ENCODE assay signal across 25 mouse cellular contexts in the genomic region with DNA sequence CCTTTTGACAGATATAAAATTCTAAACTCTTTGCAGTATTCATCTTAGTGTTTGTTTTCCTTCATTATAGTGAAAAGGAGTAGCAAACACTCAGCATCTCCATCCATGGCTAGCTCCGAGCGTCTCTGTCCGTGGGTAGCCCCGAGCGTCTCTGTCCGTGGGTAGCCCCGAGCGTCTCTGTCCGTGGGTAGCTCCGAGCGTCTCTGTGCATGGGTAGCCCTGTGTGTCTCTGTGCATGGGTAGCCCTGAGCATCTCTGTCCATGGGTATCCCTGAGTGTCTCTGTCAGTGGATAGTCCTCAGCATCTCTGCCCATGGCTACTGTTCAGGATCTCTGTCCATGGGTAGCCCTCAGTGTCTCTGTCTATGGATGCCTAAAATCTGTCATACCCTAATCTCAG.
DNase-seq lines count a peak whose midpoint lies in the region; ATAC-seq and TF ChIP-seq lines count a peak whose summit lies in the region.
"Had no signal": no experiment of that assay in that cellular context is flagged by ENCODE, and none has a peak within 500 bp of the region (broad histone marks: within the 10 kb centered on the region; RNA-seq: fewer than 3 reads in every experiment).

No protein-coding gene starts in this region.

- no peak for DNase-seq in heart, adult 2 months
- DNase-seq in heart, postnatal 14 days = no peak
- no peak for DNase-seq in hindbrain, embryonic 11.5 days (ENCODE audit: low spot score)
- DNase-seq: adrenal gland, adult 8-10 months; cerebellum, adult 9-11 months; embryo, embryonic 11 days; gastrocnemius, postnatal 10 days; heart, postnatal 36 days; kidney, adult 9 months; kidney, postnatal 10 days; lung, adult 18-20 months; lung, postnatal 10 days; right cerebral cortex, adult 18-20 months; spleen, adult 18-20 months had no signal

- 93% methylated on average over 11 of the region's 11 CpGs for WGBS in forebrain, embryonic 13.5 days
- 98% methylated on average over 11 of the region's 11 CpGs for WGBS in forebrain, embryonic 12.5 days
- WGBS in heart, adult 2 months = 95% methylated on average over 11 of the region's 11 CpGs
- 92% methylated on average over 11 of the region's 11 CpGs for WGBS in hindbrain, embryonic 16.5 days
- 97% methylated on average over 11 of the region's 11 CpGs for WGBS in hindbrain, embryonic 11.5 days
- WGBS in neural tube, embryonic 13.5 days = 91% methylated on average over 11 of the region's 11 CpGs
- WGBS in neural tube, embryonic 15.5 days = 91% methylated on average over 11 of the region's 11 CpGs

- ATAC-seq in forebrain, embryonic 13.5 days = no peak
- ATAC-seq in forebrain, embryonic 12.5 days (ENCODE audit: low FRiP score) = no peak
- no peak for ATAC-seq in hindbrain, embryonic 16.5 days
- no peak for ATAC-seq in hindbrain, embryonic 11.5 days (ENCODE audit: low FRiP score)
- no peak for ATAC-seq in neural tube, embryonic 13.5 days (ENCODE audit: low read depth)
- ATAC-seq in neural tube, embryonic 15.5 days (ENCODE audit: low FRiP score) = no peak
- ATAC-seq: intestine, postnatal 0 days; midbrain, embryonic 13.5 days had no signal

- H3K4me1 ChIP-seq in forebrain, embryonic 13.5 days = peaks cover 74% of the 10 kb centered on the region
- peaks cover 25% of the 10 kb centered on the region for H3K4me1 ChIP-seq in forebrain, embryonic 12.5 days
- peaks cover 14% of the 10 kb centered on the region for H3K4me1 ChIP-seq in heart, adult 2 months (ENCODE audit: control insufficient read depth, insufficient read depth, low read length)
- peaks cover 21% of the 10 kb centered on the region for H3K4me1 ChIP-seq in hindbrain, embryonic 16.5 days (ENCODE audit: control insufficient read depth, insufficient read depth, low read depth, low read length)
- no peaks in the 10 kb centered on the region for H3K4me1 ChIP-seq in hindbrain, embryonic 11.5 days (replicated peaks; ENCODE audit: control insufficient read depth, insufficient read depth, low read length)
- peaks cover 56% of the 10 kb centered on the region for H3K4me1 ChIP-seq in neural tube, embryonic 13.5 days (replicated peaks)
- peaks cover 28% of the 10 kb centered on the region for H3K4me1 ChIP-seq in neural tube, embryonic 15.5 days

- peaks cover 9% of the 10 kb centered on the region for H3K79me2 ChIP-seq in heart, adult 2 months (replicated peaks; ENCODE audit: control insufficient read depth, insufficient read depth, low read length)

- no peak for TF ChIP-seq EP300 in heart, adult 2 months (IDR thresholded peaks at IDR 0.05; ENCODE audit: insufficient read depth, low read depth, low read length)

- TF ChIP-seq CTCF in heart, adult 2 months (IDR thresholded peaks at IDR 0.05) = no peak

- TF ChIP-seq POLR2A in heart, adult 2 months (IDR thresholded peaks at IDR 0.05; ENCODE audit: insufficient read depth, low read depth, low read length) = no peak

- H3K4me2 ChIP-seq in forebrain, embryonic 13.5 days = no peak overlapping the region
- H3K4me2 ChIP-seq in forebrain, embryonic 12.5 days = no peak overlapping the region
- no peak overlapping the region for H3K4me2 ChIP-seq in hindbrain, embryonic 16.5 days (ENCODE audit: low read length)
- H3K4me2 ChIP-seq in hindbrain, embryonic 11.5 days (replicated peaks; ENCODE audit: low read depth, low read length) = no peak overlapping the region
- H3K4me2 ChIP-seq in neural tube, embryonic 13.5 days = no peak overlapping the region
- H3K4me2 ChIP-seq in neural tube, embryonic 15.5 days = no peak overlapping the region
- H3K4me2 ChIP-seq: embryonic facial prominence, embryonic 12.5 days; heart, embryonic 12.5 days; liver, embryonic 11.5 days; midbrain, embryonic 13.5 days had no signal

- no peaks in the 10 kb centered on the region for H3K9me3 ChIP-seq in forebrain, embryonic 13.5 days (replicated peaks)
- H3K9me3 ChIP-seq in forebrain, embryonic 12.5 days = no peaks in the 10 kb centered on the region
- H3K9me3 ChIP-seq in hindbrain, embryonic 16.5 days (ENCODE audit: control insufficient read depth, low read length) = no peaks in the 10 kb centered on the region
- H3K9me3 ChIP-seq in hindbrain, embryonic 11.5 days (ENCODE audit: control insufficient read depth, low read length) = no peaks in the 10 kb centered on the region
- no peaks in the 10 kb centered on the region for H3K9me3 ChIP-seq in neural tube, embryonic 13.5 days
- no peaks in the 10 kb centered on the region for H3K9me3 ChIP-seq in neural tube, embryonic 15.5 days (replicated peaks)
- H3K9me3 ChIP-seq: embryonic facial prominence, embryonic 12.5 days; heart, embryonic 12.5 days; midbrain, embryonic 13.5 days had no signal

- intact Hi-C loops in heart, adult 2 months (cut with DNase I) = no loop called here
- intact Hi-C loops in heart, postnatal 14 days (cut with DNase I) = no loop called here

- H3K9ac ChIP-seq in forebrain, embryonic 13.5 days = no peak overlapping the region
- no peak overlapping the region for H3K9ac ChIP-seq in forebrain, embryonic 12.5 days
- no peak overlapping the region for H3K9ac ChIP-seq in heart, adult 2 months (ENCODE audit: low read depth, low read length)
- H3K9ac ChIP-seq in hindbrain, embryonic 16.5 days (ENCODE audit: low read depth, low read length) = no peak overlapping the region
- no peak overlapping the region for H3K9ac ChIP-seq in hindbrain, embryonic 11.5 days (ENCODE audit: low read depth, low read length)
- H3K9ac ChIP-seq in neural tube, embryonic 13.5 days = 0 out of 2 replicates have a peak overlapping the region, but pooled peaks have one; percentile 38
- no peak overlapping the region for H3K9ac ChIP-seq in neural tube, embryonic 15.5 days (replicated peaks)
- H3K9ac ChIP-seq: embryonic facial prominence, embryonic 12.5 days; heart, embryonic 12.5 days; midbrain, embryonic 13.5 days had no signal

- H3K4me3 ChIP-seq in forebrain, embryonic 13.5 days = no peak overlapping the region
- H3K4me3 ChIP-seq in forebrain, embryonic 12.5 days (replicated peaks) = no peak overlapping the region
- H3K4me3 ChIP-seq in heart, adult 2 months = no peak overlapping the region
- no peak overlapping the region for H3K4me3 ChIP-seq in hindbrain, embryonic 16.5 days (ENCODE audit: low read length)
- no peak overlapping the region for H3K4me3 ChIP-seq in hindbrain, embryonic 11.5 days (ENCODE audit: low read depth, low read length)
- H3K4me3 ChIP-seq in neural tube, embryonic 13.5 days = no peak overlapping the region
- no peak overlapping the region for H3K4me3 ChIP-seq in neural tube, embryonic 15.5 days (replicated peaks)
- H3K4me3 ChIP-seq: embryonic facial prominence, embryonic 12.5 days; heart, embryonic 12.5 days; midbrain, embryonic 13.5 days had no signal

- no peaks in the 10 kb centered on the region for H3K27me3 ChIP-seq in forebrain, embryonic 13.5 days
- no peaks in the 10 kb centered on the region for H3K27me3 ChIP-seq in forebrain, embryonic 12.5 days
- H3K27me3 ChIP-seq in heart, adult 2 months (ENCODE audit: control insufficient read depth, insufficient read depth, low read length) = no peaks in the 10 kb centered on the region
- H3K27me3 ChIP-seq in hindbrain, embryonic 16.5 days (replicated peaks; ENCODE audit: control insufficient read depth, insufficient read depth, low read length) = no peaks in the 10 kb centered on the region
- H3K27me3 ChIP-seq in hindbrain, embryonic 11.5 days (ENCODE audit: control insufficient read depth, insufficient read depth, low read length) = no peaks in the 10 kb centered on the region
- no peaks in the 10 kb centered on the region for H3K27me3 ChIP-seq in neural tube, embryonic 13.5 days
- no peaks in the 10 kb centered on the region for H3K27me3 ChIP-seq in neural tube, embryonic 15.5 days (replicated peaks)
- H3K27me3 ChIP-seq: embryonic facial prominence, embryonic 12.5 days; heart, embryonic 12.5 days; midbrain, embryonic 13.5 days had no signal

- no peaks in the 10 kb centered on the region for H3K36me3 ChIP-seq in forebrain, embryonic 13.5 days (ENCODE audit: poor library complexity, severe bottlenecking)
- H3K36me3 ChIP-seq in forebrain, embryonic 12.5 days (replicated peaks) = peaks cover 5% of the 10 kb centered on the region; the same call in 1 of the 2 replicates
- H3K36me3 ChIP-seq in heart, adult 2 months (ENCODE audit: control insufficient read depth, insufficient read depth, low read length) = peaks cover 21% of the 10 kb centered on the region
- no peaks in the 10 kb centered on the region for H3K36me3 ChIP-seq in hindbrain, embryonic 16.5 days (ENCODE audit: control insufficient read depth, insufficient read depth, low read length)
- H3K36me3 ChIP-seq in hindbrain, embryonic 11.5 days (ENCODE audit: control insufficient read depth, insufficient read depth, low read length) = no peaks in the 10 kb centered on the region
- H3K36me3 ChIP-seq in neural tube, embryonic 13.5 days = no peaks in the 10 kb centered on the region
- no peaks in the 10 kb centered on the region for H3K36me3 ChIP-seq in neural tube, embryonic 15.5 days
- H3K36me3 ChIP-seq: embryonic facial prominence, embryonic 12.5 days; midbrain, embryonic 13.5 days had no signal

- H3K27ac ChIP-seq in forebrain, embryonic 13.5 days = peak overlapping the region; percentile 79
- H3K27ac ChIP-seq in forebrain, embryonic 12.5 days = no peak overlapping the region
- H3K27ac ChIP-seq in heart, adult 2 months = peak overlapping the region; percentile 79; the same call in 1 of the 2 replicates
- peak overlapping the region; percentile 34; the same call in 1 of the 2 replicates for H3K27ac ChIP-seq in hindbrain, embryonic 16.5 days (ENCODE audit: low read depth, low read length)
- no peak overlapping the region for H3K27ac ChIP-seq in hindbrain, embryonic 11.5 days (ENCODE audit: low read depth, low read length)
- peak overlapping the region; percentile 47; the same call in 1 of the 2 replicates for H3K27ac ChIP-seq in neural tube, embryonic 13.5 days (replicated peaks)
- no peak overlapping the region for H3K27ac ChIP-seq in neural tube, embryonic 15.5 days (replicated peaks)
- H3K27ac ChIP-seq: embryonic facial prominence, embryonic 12.5 days; macrophage; midbrain, embryonic 13.5 days had no signal

Comparison
In these comparisons a context has a peak if more than half of its experiments do, and no peak if none do; other contexts are left out.
1. H3K27ac ChIP-seq: peak in forebrain, embryonic 13.5 days (single experiment), heart, adult 2 months (single experiment), hindbrain, embryonic 16.5 days (single experiment) and neural tube, embryonic 13.5 days (single experiment); none in forebrain, embryonic 12.5 days (single experiment), hindbrain, embryonic 11.5 days (single experiment) and neural tube, embryonic 15.5 days (single experiment).